Mouse (Mus musculus) forebrain, postnatal 0 days (tissue): Measurements from ENCODE around the gene Spred2. TPM values are rescaled to one million over a fixed set of nuclear protein-coding genes. Genes with fewer than 3 reads are reported as not detected.

Experiments
- ATAC-seq: fragments of 200-750 bp; cut with Nextera tagmentation; 2 replicates; pipeline ENCODE4 v1.8.0; 2017; ENCODE audit warnings: mild to moderate bottlenecking, moderate library complexity
- DNase-seq: peaks from one replicate; pipeline ENCODE4 v3.0.0-alpha.2; 2015
- H3K27ac ChIP-seq: fragments of 300-500 bp; sonication (generic); 2 replicates; pipeline ENCODE4 v1.5.1; 2014; ENCODE audit warnings: low read depth, mild to moderate bottlenecking, antibody characterized with exemption, low read length, moderate library complexity, mixed read lengths
- H3K27me3 ChIP-seq: fragments of 300-500 bp; sonication (generic); 2 replicates; pipeline ENCODE4 v1.6.1; 2014; ENCODE audit warnings: mild to moderate bottlenecking, low read length, mixed read lengths; ENCODE audit not compliant: insufficient read depth
- H3K36me3 ChIP-seq: fragments of 300-500 bp; sonication (generic); 2 replicates; pipeline ENCODE4 v1.6.1; 2014; ENCODE audit warnings: mild to moderate bottlenecking, moderate library complexity; ENCODE audit not compliant: insufficient read depth
- H3K4me1 ChIP-seq: fragments of 300-500 bp; sonication (generic); 2 replicates; pipeline ENCODE4 v1.6.1; 2014; ENCODE audit warnings: antibody characterized with exemption; ENCODE audit not compliant: insufficient read depth
- H3K4me2 ChIP-seq: fragments of 300-500 bp; sonication (generic); 2 replicates; pipeline ENCODE4 v1.6.1; 2014; ENCODE audit warnings: low read depth, mild to moderate bottlenecking, moderate library complexity
- H3K4me3 ChIP-seq: fragments of 300-500 bp; sonication (generic); 2 replicates; pipeline ENCODE4 v1.5.1; 2014; ENCODE audit warnings: low read depth, low read length, mixed read lengths
- H3K9ac ChIP-seq: fragments of 300-500 bp; sonication (generic); 2 replicates; pipeline ENCODE4 v1.6.1; 2014; ENCODE audit warnings: mild to moderate bottlenecking
- H3K9me3 ChIP-seq: fragments of 300-500 bp; sonication (generic); 2 replicates; pipeline ENCODE4 v1.6.1; 2016; ENCODE audit warnings: low read length
- CTCF ChIP-seq: sonication (generic); IDR thresholded peaks from 2 replicates; pipeline ENCODE4 v1.5.1; 2016; ENCODE audit warnings: antibody characterized with exemption, control low read depth, low read depth
- WGBS: fragments of 180-500 bp; shearing (Covaris S2); extraction: QIAGEN DNeasy Blood & Tissue Kit; methylation state at CpG from one replicate; pipeline ENCODE4 v1.1.7; 2014; 5-methylcytosine and 5-hydroxymethylcytosine counted together
- polyA plus RNA-seq: library from polyadenylated mRNA; unstranded; fragments of >200 nt; fragmentation: Nextera tagmentation; extraction: Ambion mirVana; gene quantifications from 2 replicates; pipeline ENCODE4 v1.2.1, GENCODE M21; 2015
- total RNA-seq: library from RNA; depleted of rRNA; stranded (reverse); fragments of >200 nt; gene quantifications from 2 replicates; pipeline ENCODE4 v1.2.3, GENCODE M21; 2014

Spred2 gene
- total and polyA plus RNA-seq, 2 experiments from 2014 or later, result 9.1 to 15.5 TPM

DNA sequence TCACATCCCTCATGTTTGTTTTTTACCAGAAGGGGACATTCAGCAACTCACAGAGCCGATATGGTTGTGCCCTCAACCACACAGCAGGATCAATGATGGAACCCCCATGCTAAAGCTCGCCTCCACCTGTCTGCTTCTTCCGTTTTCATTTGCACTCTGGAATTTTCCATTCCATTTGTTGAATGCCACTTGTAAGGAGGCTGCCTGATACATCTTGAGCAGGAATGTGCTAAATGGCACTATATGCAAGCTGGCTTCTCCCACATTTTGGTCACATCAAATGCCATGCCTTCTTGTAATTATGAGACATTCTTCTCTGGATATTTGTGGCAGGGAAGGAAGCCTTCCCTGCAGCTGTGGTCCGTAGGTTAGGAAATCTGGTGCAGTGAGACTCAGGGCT is 117.9 kb downstream of the Spred2 start:
- Histone ChIP-seq H3K36me3 (no peaks in the 10 kb centered on the region), H3K27ac (no peak overlapping the region), H3K9ac (no peak overlapping the region), H3K27me3 (no peaks in the 10 kb centered on the region), H3K4me1 (no peaks in the 10 kb centered on the region), H3K4me2 (no peak overlapping the region), H3K9me3 (no peaks in the 10 kb centered on the region), H3K4me3 (no peak overlapping the region)
- no peak for TF ChIP-seq CTCF
- DNase-seq, result no peak
- 72% methylated on average over 4 of the region's 4 CpGs for WGBS
- ATAC-seq, result no peak

DNA sequence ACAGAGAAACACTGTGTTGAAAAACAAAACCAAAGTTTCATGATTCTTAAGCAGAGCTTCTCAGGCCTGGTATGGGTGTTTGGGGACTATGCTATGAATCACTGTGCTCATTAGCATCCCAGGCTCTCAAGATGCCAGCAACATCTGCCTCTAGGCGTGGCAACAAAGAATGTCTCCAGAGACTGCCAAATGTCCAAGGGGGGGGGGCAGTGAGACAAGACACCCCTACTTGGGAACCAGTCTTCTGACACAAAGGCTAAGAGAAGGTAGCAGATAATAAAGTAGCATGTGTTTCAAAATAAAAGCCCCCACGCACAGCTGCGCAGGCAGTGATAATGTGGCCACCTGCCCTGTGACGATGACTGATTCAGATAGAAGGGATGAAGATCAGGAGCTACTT is 119.1 kb downstream of the Spred2 start:
- WGBS, result 71% methylated on average over 4 of the region's 4 CpGs
- TF ChIP-seq CTCF, result no peak
- no peak for ATAC-seq

DNA sequence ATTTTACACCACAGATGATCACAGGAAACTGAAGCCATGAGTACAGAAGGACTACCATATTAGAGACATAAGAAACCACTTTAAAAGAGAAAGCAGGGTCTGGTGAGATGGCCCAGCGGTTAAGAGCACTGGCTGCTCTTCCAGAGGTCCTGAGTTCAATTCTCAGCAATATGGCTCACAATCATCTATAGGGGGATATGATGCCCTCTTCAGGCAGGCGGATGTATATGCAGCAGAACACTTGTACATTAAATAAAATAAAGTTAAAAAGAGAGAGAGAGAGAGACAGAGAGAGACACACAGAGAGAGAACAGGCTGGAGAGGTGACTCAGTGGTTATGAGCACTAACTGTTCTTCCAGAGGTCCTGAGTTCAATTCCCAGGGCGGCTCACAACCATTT is 121.4 kb downstream of the Spred2 start:
- Histone ChIP-seq H3K36me3 (no peaks in the 10 kb centered on the region), H3K4me2 (no peak overlapping the region), H3K27ac (no peak overlapping the region), H3K4me3 (no peak overlapping the region), H3K9me3 (no peaks in the 10 kb centered on the region), H3K9ac (no peak overlapping the region), H3K27me3 (no peaks in the 10 kb centered on the region), H3K4me1 (no peaks in the 10 kb centered on the region)
- ATAC-seq, result no peak
- 66% methylated on average over 3 of the region's 3 CpGs for WGBS
- DNase-seq, result no peak
- peak; percentile 14; the same call in 1 of the 2 replicates for TF ChIP-seq CTCF

More for the DNA sequence above, 119.1 kb downstream of the Spred2 start:
- no peaks in the 10 kb centered on the region for H3K4me1 ChIP-seq
- no peaks in the 10 kb centered on the region for H3K27me3 ChIP-seq
- no peak overlapping the region for H3K27ac ChIP-seq
- H3K4me3 ChIP-seq, result no peak overlapping the region
- no peaks in the 10 kb centered on the region for H3K36me3 ChIP-seq
- H3K9ac ChIP-seq, result no peak overlapping the region
- no peak for DNase-seq
- H3K9me3 ChIP-seq, result no peaks in the 10 kb centered on the region
- no peak overlapping the region for H3K4me2 ChIP-seq

- Histone ChIP-seq H3K4me3 (no peak overlapping the region), H3K9ac (no peak overlapping the region), H3K27ac (no peak overlapping the region), H3K9me3 (no peaks in the 10 kb centered on the region), H3K4me1 (no peaks in the 10 kb centered on the region), H3K27me3 (no peaks in the 10 kb centered on the region), H3K4me2 (no peak overlapping the region), H3K36me3 (peaks cover 8% of the 10 kb centered on the region; the same call in 1 of the 2 replicates)
- DNase-seq (no peak), ATAC-seq (no peak)
- no peak for TF ChIP-seq CTCF
- WGBS, result 67% methylated on average over 13 of the region's 13 CpGs
Measured at GRCm38 (mm10) chr11:20052814-20053536, 128.8 kb downstream of the Spred2 start.

- WGBS, result 74% methylated on average over 3 of the region's 3 CpGs
- no peaks in the 10 kb centered on the region for H3K27me3 ChIP-seq
- peaks cover 11% of the 10 kb centered on the region for H3K36me3 ChIP-seq
- H3K27ac ChIP-seq, result no peak overlapping the region
- H3K9ac ChIP-seq, result no peak overlapping the region
- TF ChIP-seq CTCF, result no peak
- no peak for ATAC-seq
- H3K9me3 ChIP-seq, result no peaks in the 10 kb centered on the region
- no peak overlapping the region for H3K4me2 ChIP-seq
- no peaks in the 10 kb centered on the region for H3K4me1 ChIP-seq
- H3K4me3 ChIP-seq, result no peak overlapping the region
- no peak for DNase-seq
Measured at GRCm38 (mm10) chr11:20053951-20054350, 129.8 kb downstream of the Spred2 start.

- WGBS, result 46% methylated on average over 5 of the region's 5 CpGs
- Histone ChIP-seq H3K9ac (no peak overlapping the region), H3K4me2 (no peak overlapping the region), H3K27ac (no peak overlapping the region), H3K36me3 (peaks cover 16% of the 10 kb centered on the region), H3K9me3 (no peaks in the 10 kb centered on the region), H3K27me3 (no peaks in the 10 kb centered on the region), H3K4me1 (no peaks in the 10 kb centered on the region), H3K4me3 (no peak overlapping the region)
- ATAC-seq, result no peak
- DNase-seq, result no peak
- TF ChIP-seq CTCF, result no peak
Measured at GRCm38 (mm10) chr11:20054617-20055016, 130.4 kb downstream of the Spred2 start.

DNA sequence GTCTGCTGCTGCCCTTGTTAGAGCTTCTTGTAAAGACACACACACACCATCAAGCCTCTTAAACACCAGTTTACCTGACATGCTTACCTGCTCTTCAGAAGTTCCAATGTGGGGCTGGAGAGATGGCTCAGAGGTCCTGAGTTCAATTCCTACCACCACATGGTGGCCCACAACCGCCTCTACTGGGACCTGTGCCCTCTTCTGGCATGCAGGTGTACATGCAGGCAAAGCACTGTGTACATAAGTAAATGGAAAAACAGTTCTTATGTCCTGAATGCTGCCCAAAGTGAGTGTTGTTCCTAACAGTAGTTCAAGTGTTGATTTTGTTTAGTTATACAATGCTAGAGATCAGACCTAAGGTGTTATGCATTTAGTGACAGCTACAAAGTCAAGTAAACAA is 132.0 kb downstream of the Spred2 start:
- no peak overlapping the region for H3K4me2 ChIP-seq
- H3K4me3 ChIP-seq, result no peak overlapping the region
- no peak overlapping the region for H3K9ac ChIP-seq
- no peaks in the 10 kb centered on the region for H3K9me3 ChIP-seq
- WGBS, result 95% methylated on average over 1 of the region's 1 CpGs
- ATAC-seq, result no peak
- DNase-seq, result no peak
- TF ChIP-seq CTCF, result peak; percentile 25; the same call in 1 of the 2 replicates
- peaks cover 20% of the 10 kb centered on the region for H3K36me3 ChIP-seq
- H3K27me3 ChIP-seq, result no peaks in the 10 kb centered on the region
- no peak overlapping the region for H3K27ac ChIP-seq
- no peaks in the 10 kb centered on the region for H3K4me1 ChIP-seq
